16 mouse cellular contexts compared by ENCODE assay signal in genomic region chr6:116738046-116738445, GRCm38 (mm10). TPM values are rescaled to one million over a fixed set of nuclear protein-coding genes. Genes with fewer than 3 reads are reported as not detected.
"Had no signal": no experiment of that assay in that cellular context is flagged by ENCODE, and none has a peak within 500 bp of the region (broad histone marks: within the 10 kb centered on the region; RNA-seq: fewer than 3 reads in every experiment).

No protein-coding gene starts in this region.

- H3K4me3 ChIP-seq: neural tube, embryonic 13.5 days; stomach, embryonic 15.5 days had no signal

- H3K36me3 ChIP-seq: neural tube, embryonic 13.5 days; stomach, embryonic 15.5 days had no signal

- H3K4me2 ChIP-seq: neural tube, embryonic 13.5 days; stomach, embryonic 15.5 days had no signal

- H3K9me3 ChIP-seq: neural tube, embryonic 13.5 days; stomach, embryonic 15.5 days had no signal

- H3K27ac ChIP-seq: neural tube, embryonic 13.5 days; stomach, embryonic 15.5 days; stomach, postnatal 0 days had no signal

- H3K9ac ChIP-seq: neural tube, embryonic 13.5 days; stomach, embryonic 15.5 days had no signal

- H3K27me3 ChIP-seq: neural tube, embryonic 13.5 days; stomach, embryonic 15.5 days had no signal

- H3K4me1 ChIP-seq: neural tube, embryonic 13.5 days; stomach, embryonic 15.5 days had no signal

- DNase-seq: retina, postnatal 1 day; right cerebral cortex, adult 18-20 months; right cerebral cortex, postnatal 14 days; right cerebral cortex, postnatal 25 days; right cerebral cortex, postnatal 4 days; spleen, adult 18-20 months; thymus, adult 18-20 months; thymus, adult 2 months; thymus, postnatal 14 days; thymus, postnatal 25 days; thymus, postnatal 36 days; thymus, postnatal 4 days had no signal

RNA-seq across cellular contexts. Expression of gene Tmem72, which starts 21.3 kb away (rescaled TPM):
- polyA plus RNA-seq: small intestine, adult 2 months had no signal
